Mouse (Mus musculus): Measurements from ENCODE around the gene Ly6g5b.

DNA sequence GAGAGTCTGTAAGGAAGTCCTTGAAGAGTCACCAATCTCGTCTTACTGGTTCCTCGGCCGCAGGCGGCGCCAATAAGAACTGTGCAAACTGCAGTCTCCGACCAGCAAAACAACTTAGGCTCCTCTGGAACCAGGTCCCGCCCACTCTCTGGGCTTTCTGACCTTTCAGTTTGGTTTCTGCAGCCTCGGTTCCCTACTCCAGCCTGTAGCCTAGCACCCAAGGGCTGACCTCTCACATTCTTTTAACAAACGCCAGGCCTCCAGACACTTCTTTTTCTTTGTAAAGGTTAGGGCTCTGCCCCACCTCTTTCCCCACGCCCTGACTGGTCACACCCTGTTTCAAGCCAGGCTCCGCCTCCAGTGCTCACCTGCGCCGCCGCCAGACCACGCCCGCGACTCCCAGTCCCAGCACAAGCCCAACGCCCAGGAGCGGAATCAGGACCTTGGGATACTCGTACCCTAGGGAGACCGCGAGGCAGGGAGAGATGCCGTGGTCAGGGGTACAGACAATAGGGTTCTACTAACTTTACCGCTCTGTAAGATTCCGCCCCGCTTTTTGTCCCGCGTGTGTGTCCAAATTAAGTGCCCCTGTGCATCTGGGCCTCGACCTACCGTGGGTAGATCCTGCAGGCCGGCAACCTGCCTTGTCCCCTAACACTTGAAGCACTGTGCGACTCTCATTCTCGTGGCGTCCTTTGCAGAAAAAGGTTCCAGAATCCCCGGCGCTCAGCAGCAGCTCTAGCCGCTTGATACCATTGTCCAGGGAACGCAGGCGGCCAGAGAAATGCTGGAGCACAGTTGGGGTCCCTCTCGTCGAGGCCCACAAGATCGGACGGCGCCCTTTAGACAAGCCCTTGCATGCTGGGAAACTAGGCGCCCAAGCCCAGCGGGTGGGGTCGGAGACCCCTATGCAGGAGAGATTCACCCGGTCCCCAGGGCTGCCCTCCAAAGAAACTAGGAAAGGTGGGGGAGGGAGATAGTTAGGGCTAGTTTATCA is 50.0 kb downstream of the Ly6g5b start, which contains the start of gene Ly6g6c:
- no peak for TF ChIP-seq POLR2A (IDR thresholded peaks at IDR 0.05; ENCODE audit: low read depth, low read length)
- TF ChIP-seq CTCF (conservative IDR thresholded peaks at IDR 0.05; ENCODE audit: insufficient read depth, insufficient read length, low read depth, low read length): no peak

All from kidney, adult 2 months (tissue).